Mouse (Mus musculus): Measurements from ENCODE around the gene Itsn2. TPM values are rescaled to one million over a fixed set of nuclear protein-coding genes. Genes with fewer than 3 reads are reported as not detected.
A peak's percentile ranks its signal among the peaks of the same experiment; 100 is the strongest.

Gene Itsn2
- polyA plus RNA-seq, 1 experiment = 8.9 TPM

DNA sequence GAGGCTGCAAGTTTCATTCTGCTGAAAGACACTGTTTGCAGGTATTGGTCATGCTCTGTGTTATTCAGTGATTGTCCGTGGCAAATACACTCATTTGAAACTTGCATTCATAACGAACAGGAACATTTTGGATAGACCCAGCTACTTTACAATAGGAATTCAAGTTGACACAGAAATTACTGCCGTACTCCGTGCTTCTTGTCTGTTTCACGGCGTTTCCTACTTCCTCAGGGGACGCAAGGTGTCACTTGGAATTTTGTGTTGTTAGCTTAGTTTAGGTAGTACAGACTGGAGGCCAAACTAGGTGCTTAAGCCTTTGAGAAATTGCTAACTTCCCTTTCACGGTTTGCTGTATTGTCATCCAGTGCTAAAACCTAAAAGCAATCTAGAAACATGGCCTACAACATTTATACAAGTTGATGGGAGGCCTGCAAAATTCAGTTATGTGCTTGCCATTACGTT, 1.5 kb downstream of the Itsn2 start:
- Histone ChIP-seq H3K36me3 (replicated peaks; ENCODE audit: low read length) (peaks cover 12% of the 10 kb centered on the region), H3K27me3 (replicated peaks) (no peaks in the 10 kb centered on the region), H3K4me1 (peaks cover 51% of the 10 kb centered on the region), H3K4me3 (replicated peaks) (peak overlapping the region; percentile 97), H3K9me3 (no peaks in the 10 kb centered on the region)
- TF ChIP-seq GATA1 (IDR thresholded peaks at IDR 0.05; ENCODE audit: borderline replicate concordance, low read length) (no peak), FLI1 (IDR thresholded peaks at IDR 0.05; ENCODE audit: low read length) (no peak)

DNA sequence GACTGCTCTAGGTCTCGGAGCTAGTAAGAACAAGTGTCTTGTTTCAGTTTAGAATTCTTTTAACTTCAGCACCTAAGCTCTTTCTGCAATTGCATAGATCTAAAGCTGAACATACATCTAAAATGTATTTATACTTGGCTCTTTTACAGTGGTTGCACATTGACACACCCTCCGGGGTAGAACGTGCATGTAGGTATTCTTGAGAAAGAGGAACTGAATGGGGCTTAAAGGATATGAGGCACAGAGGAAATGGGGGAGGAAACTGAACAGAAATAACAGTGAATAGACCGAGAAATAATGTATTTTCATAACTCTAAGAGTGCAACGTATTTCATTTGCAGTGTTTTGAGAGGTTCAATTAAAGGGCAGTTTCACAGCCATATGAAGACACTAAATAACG, 2.6 kb downstream of the Itsn2 start:
- peaks cover 18% of the 10 kb centered on the region for H3K36me3 ChIP-seq (replicated peaks; ENCODE audit: low read length)
- peak overlapping the region; percentile 82 for H3K4me3 ChIP-seq (replicated peaks)
- no peaks in the 10 kb centered on the region for H3K9me3 ChIP-seq
- TF ChIP-seq FLI1 (IDR thresholded peaks at IDR 0.05; ENCODE audit: low read length) = no peak
- TF ChIP-seq GATA1 (IDR thresholded peaks at IDR 0.05; ENCODE audit: borderline replicate concordance, low read length) = no peak
- peaks cover 62% of the 10 kb centered on the region for H3K4me1 ChIP-seq
- H3K27me3 ChIP-seq (replicated peaks) = no peaks in the 10 kb centered on the region

DNA sequence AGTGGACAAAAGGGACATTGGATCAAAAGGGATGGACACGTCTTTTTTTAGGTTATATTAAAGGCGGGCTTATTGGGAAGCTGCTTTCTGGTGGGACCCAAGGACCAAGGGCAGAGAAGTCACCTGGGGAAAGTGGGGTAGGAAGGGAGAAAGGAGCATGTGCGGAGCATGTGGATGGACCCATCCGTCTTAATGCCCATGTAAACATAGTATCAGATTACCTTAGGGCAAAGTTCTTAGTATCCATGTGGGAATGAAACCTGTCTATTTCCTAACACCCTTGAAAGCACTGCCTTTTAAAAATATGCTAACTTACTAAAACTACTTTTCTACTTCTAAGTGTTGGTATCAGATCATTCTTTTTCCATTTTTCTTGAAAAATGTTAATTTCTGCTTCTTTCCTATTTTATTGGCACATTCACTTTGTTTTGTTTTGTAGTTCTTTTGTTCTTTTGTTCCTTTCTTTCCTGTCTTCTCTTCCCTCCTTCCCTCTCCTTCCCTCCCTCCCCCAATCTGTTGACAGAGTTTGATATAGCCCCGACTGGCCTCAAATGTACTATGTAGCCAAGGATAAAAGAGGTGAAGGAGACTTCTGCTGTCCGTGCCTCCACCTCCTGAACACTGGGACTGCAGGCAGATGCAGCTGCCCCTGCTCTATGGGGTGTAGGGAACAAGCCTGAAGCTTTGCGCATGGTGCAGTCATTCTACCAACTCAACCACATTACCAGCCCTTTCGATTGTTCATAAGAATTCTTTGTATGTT, 6.4 kb downstream of the Itsn2 start:
- TF ChIP-seq FLI1 (IDR thresholded peaks at IDR 0.05; ENCODE audit: low read length) = no peak
- TF ChIP-seq GATA1 (IDR thresholded peaks at IDR 0.05; ENCODE audit: borderline replicate concordance, low read length) = no peak
- H3K4me1 ChIP-seq = peaks cover 62% of the 10 kb centered on the region

DNA sequence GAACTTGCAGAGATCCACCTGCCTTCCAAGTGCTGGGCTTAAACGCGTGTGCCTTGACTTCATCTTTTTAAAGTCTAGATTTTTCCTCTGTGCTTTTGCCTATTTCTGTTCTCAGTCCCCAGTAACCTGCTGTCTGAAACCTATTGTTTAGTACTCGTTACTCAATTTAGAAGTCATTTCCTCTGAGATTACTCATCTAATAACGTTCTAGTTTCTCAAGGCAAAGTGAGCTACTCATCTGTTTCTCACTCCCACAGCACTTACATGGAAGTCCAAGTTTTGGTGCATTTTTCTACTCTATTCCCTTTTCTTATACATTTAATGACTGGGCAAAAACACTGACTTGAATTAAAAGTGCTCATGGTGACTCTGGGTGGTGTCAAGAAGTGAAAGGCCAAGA, 7.3 kb downstream of the Itsn2 start:
- Histone ChIP-seq H3K4me1 (peaks cover 57% of the 10 kb centered on the region), H3K27me3 (replicated peaks) (no peaks in the 10 kb centered on the region), H3K36me3 (replicated peaks; ENCODE audit: low read length) (peaks cover 35% of the 10 kb centered on the region), H3K4me3 (replicated peaks) (no peak overlapping the region), H3K9me3 (no peaks in the 10 kb centered on the region)
- TF ChIP-seq GATA1 (IDR thresholded peaks at IDR 0.05; ENCODE audit: borderline replicate concordance, low read length) (no peak), FLI1 (IDR thresholded peaks at IDR 0.05; ENCODE audit: low read length) (no peak)

More for the DNA sequence above, 6.4 kb downstream of the Itsn2 start:
- Histone ChIP-seq H3K9me3 (no peaks in the 10 kb centered on the region), H3K4me3 (replicated peaks) (peak overlapping the region; percentile 64), H3K36me3 (replicated peaks; ENCODE audit: low read length) (peaks cover 35% of the 10 kb centered on the region), H3K27me3 (replicated peaks) (no peaks in the 10 kb centered on the region)

DNA sequence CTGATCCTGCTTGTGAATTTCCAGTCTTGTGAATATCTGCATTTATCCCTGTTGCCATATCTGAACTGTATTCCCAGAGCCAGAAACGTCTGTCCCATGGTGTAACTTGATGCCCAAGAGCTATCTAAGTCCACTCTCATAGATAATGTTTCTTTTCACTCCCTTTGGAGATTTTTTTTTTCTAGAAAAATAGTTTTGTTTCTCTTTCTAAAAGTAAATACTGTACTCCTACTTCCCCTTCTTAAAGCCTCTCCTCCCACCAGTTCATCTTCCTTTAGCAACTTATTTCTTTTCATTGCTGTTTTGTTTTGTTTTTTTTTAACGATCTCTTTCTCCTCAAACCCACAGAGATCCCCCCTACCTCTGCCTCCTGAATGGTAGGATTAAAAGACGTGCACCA, 14.2 kb downstream of the Itsn2 start:
- peaks cover 33% of the 10 kb centered on the region for H3K36me3 ChIP-seq (replicated peaks; ENCODE audit: low read length)
- no peak overlapping the region for H3K4me3 ChIP-seq (replicated peaks)
- H3K9me3 ChIP-seq = no peaks in the 10 kb centered on the region
- peaks cover 44% of the 10 kb centered on the region for H3K4me1 ChIP-seq
- no peaks in the 10 kb centered on the region for H3K27me3 ChIP-seq (replicated peaks)
- no peak for TF ChIP-seq FLI1 (IDR thresholded peaks at IDR 0.05; ENCODE audit: low read length)
- TF ChIP-seq GATA1 (IDR thresholded peaks at IDR 0.05; ENCODE audit: borderline replicate concordance, low read length) = no peak

DNA sequence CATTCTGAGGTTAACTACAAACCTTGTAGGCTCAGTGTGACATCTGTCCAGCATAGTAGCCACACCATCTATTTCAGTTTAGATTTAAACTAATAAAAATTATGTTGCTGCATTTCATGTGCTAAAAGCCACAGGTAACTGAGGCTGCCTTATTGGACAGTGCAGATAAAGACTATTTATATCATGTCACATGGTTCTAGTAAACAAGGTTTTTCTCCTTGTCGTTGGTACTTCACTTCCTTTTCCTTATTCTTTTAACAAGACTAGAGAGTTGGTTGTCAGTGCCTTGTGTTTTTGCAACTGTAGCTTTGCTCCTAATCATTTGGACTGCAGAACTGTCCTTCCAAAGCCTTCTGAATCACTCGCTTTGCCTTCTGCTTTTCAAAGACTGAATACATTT, 22.3 kb downstream of the Itsn2 start:
- no peak for TF ChIP-seq GATA1 (IDR thresholded peaks at IDR 0.05; ENCODE audit: borderline replicate concordance, low read length)
- no peak for TF ChIP-seq FLI1 (IDR thresholded peaks at IDR 0.05; ENCODE audit: low read length)
- no peaks in the 10 kb centered on the region for H3K27me3 ChIP-seq (replicated peaks)
- peaks cover 20% of the 10 kb centered on the region for H3K36me3 ChIP-seq (replicated peaks; ENCODE audit: low read length)

DNA sequence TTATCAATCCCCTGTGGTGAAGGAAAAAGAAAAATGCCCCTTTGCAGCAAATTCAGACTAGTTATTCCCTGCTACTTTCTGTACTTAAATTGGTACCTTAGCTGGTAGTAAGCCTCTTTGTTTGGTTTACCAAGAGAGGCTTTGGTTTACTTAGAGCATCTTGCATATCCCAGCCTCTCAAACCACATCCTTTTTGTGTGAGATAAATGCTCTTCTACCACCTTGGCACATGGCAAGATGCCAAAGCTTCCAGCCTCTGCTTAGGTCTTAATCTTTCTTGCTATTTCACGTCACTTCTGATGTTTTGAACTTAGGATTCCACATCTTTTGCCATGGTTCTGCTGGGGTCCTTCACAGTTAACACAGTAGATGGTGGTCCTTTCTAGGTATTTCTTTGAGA, 31.8 kb downstream of the Itsn2 start:
- Histone ChIP-seq H3K9me3 (no peaks in the 10 kb centered on the region), H3K27me3 (replicated peaks) (no peaks in the 10 kb centered on the region), H3K4me3 (replicated peaks) (no peak overlapping the region), H3K4me1 (peaks cover 27% of the 10 kb centered on the region), H3K36me3 (replicated peaks; ENCODE audit: low read length) (peaks cover 43% of the 10 kb centered on the region)
- no peak for TF ChIP-seq FLI1 (IDR thresholded peaks at IDR 0.05; ENCODE audit: low read length)
- TF ChIP-seq GATA1 (IDR thresholded peaks at IDR 0.05; ENCODE audit: borderline replicate concordance, low read length) = no peak

More for the DNA sequence above, 22.3 kb downstream of the Itsn2 start:
- H3K4me3 ChIP-seq (replicated peaks) = no peak overlapping the region
- no peaks in the 10 kb centered on the region for H3K9me3 ChIP-seq
- peaks cover 13% of the 10 kb centered on the region for H3K4me1 ChIP-seq

DNA sequence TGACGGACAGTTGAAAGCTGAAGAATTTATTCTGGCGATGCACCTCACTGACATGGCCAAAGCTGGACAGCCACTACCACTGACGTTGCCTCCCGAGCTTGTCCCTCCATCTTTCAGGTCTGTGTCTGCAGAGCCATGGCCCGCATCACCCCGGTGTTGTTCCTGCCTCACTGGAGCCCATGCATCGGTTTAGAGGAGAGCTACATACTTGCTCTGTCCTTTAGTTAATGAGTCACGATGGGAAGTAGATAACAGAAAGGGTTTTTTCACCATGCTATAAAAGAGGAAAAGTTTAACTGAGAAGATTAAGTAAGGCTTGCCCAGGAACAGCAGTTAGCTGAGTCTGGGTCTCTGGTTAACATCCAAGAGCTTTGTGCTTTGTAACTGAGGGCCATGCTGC, 40.5 kb downstream of the Itsn2 start:
- H3K9me3 ChIP-seq = no peaks in the 10 kb centered on the region
- peaks cover 99% of the 10 kb centered on the region for H3K36me3 ChIP-seq (replicated peaks; ENCODE audit: low read length)
- TF ChIP-seq GATA1 (IDR thresholded peaks at IDR 0.05; ENCODE audit: borderline replicate concordance, low read length) (no peak), FLI1 (IDR thresholded peaks at IDR 0.05; ENCODE audit: low read length) (no peak)
- no peak overlapping the region for H3K4me3 ChIP-seq (replicated peaks)
- no peaks in the 10 kb centered on the region for H3K27me3 ChIP-seq (replicated peaks)
- H3K4me1 ChIP-seq = peaks cover 11% of the 10 kb centered on the region

DNA sequence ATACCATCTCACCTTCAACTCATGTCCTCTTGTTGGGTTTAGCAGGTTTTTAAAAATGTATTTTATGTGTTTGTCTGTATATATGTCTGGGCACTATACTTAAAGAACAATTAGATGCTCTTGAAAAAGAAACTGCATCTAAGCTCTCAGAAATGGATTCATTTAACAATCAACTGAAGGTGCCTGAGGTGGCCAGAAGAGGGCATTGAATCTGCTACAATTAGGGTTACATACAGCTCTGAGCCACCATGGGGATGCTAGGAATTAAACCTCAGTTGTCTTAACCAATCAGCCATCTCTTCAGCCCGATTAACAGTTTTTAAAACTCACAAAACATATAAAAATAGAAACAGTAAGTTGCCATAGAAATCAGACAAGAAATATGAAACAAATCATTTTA, 46.0 kb downstream of the Itsn2 start:
- TF ChIP-seq GATA1 (IDR thresholded peaks at IDR 0.05; ENCODE audit: borderline replicate concordance, low read length) = no peak
- no peak for TF ChIP-seq FLI1 (IDR thresholded peaks at IDR 0.05; ENCODE audit: low read length)
- peaks cover 93% of the 10 kb centered on the region for H3K36me3 ChIP-seq (replicated peaks; ENCODE audit: low read length)
- no peak overlapping the region for H3K4me3 ChIP-seq (replicated peaks)
- no peaks in the 10 kb centered on the region for H3K9me3 ChIP-seq
- no peaks in the 10 kb centered on the region for H3K27me3 ChIP-seq (replicated peaks)
- H3K4me1 ChIP-seq = peaks cover 13% of the 10 kb centered on the region; the same call in 1 of the 2 replicates

DNA sequence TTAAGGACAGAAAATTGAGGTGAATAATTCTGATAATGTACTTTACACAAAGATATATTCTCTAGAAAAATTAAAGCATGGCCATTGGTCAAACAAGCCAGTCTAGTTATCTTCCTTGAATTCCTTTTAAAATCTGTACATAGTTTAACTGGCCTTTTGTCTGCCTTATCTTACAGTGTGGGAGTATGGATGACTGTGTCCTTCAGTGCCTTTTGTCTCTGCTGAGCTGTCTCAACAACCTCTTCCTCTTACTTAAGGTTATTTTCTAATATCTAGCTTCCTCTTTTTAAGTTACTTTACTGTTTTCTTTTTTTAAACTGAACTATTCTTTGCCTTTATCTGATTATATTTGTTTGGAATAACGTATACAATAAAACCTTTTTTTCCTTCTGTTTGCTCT, 48.3 kb downstream of the Itsn2 start:
- H3K9me3 ChIP-seq = no peaks in the 10 kb centered on the region
- TF ChIP-seq FLI1 (IDR thresholded peaks at IDR 0.05; ENCODE audit: low read length) (no peak), GATA1 (IDR thresholded peaks at IDR 0.05; ENCODE audit: borderline replicate concordance, low read length) (no peak)
- H3K4me3 ChIP-seq (replicated peaks) = no peak overlapping the region
- no peaks in the 10 kb centered on the region for H3K27me3 ChIP-seq (replicated peaks)
- peaks cover 13% of the 10 kb centered on the region; the same call in 1 of the 2 replicates for H3K4me1 ChIP-seq
- H3K36me3 ChIP-seq (replicated peaks; ENCODE audit: low read length) = peaks cover 92% of the 10 kb centered on the region
